Mouse (Mus musculus) MEL (cell line): Measurements from ENCODE around the gene Bmp8b. TPM values are rescaled to one million over a fixed set of nuclear protein-coding genes. Genes with fewer than 3 reads are reported as not detected.

Experiments
- DNase-seq: peaks from one replicate; pipeline ENCODE4 v3.0.0; 2011; ENCODE audit warnings: low read depth, low spot score
- H3K27ac ChIP-seq: 2 replicates; pipeline ENCODE4 v1.5.1; 2012; ENCODE audit warnings: low read depth, mild to moderate bottlenecking, control low read depth, low read length, moderate library complexity; ENCODE audit not compliant: control insufficient read depth
- H3K27me3 ChIP-seq, 2 experiments: fragments of 150-350 bp in 1 of 2; sonication (generic) in 1 of 2; 2 replicates each; pipeline ENCODE4 v1.6.1; 2012; ENCODE audit warnings: low read length in 2 of 2, mild to moderate bottlenecking in 2 of 2, improper control_type of control experiment in 1 of 2, moderate library complexity in 1 of 2; ENCODE audit not compliant: insufficient read depth in 2 of 2, control insufficient read depth in 1 of 2
- H3K36me3 ChIP-seq, 2 experiments: 2 replicates each; pipeline ENCODE4 v1.6.1; 2012 to 2014; ENCODE audit warnings: low read length in 2 of 2, improper control_type of control experiment in 1 of 2, inconsistent platforms in 1 of 2, mild to moderate bottlenecking in 1 of 2; ENCODE audit not compliant: insufficient read depth in 2 of 2, control insufficient read depth in 1 of 2
- H3K4me1 ChIP-seq, 2 experiments: fragments of 150-350 bp in 1 of 2; sonication (generic) in 1 of 2; 2 replicates each; pipeline ENCODE4 v1.6.1; 2012; ENCODE audit warnings: low read length in 2 of 2, improper control_type of control experiment in 1 of 2, mild to moderate bottlenecking in 1 of 2; ENCODE audit not compliant: insufficient read depth in 2 of 2, control insufficient read depth in 1 of 2
- H3K4me3 ChIP-seq, 2 experiments: fragments of 150-350 bp in 1 of 2; sonication (generic) in 1 of 2; 2 replicates each; pipeline ENCODE4 v1.5.1; 2012; ENCODE audit warnings: low read depth in 2 of 2, low read length in 2 of 2, mild to moderate bottlenecking in 2 of 2, moderate library complexity in 2 of 2, control low read depth in 1 of 2, improper control_type of control experiment in 1 of 2; ENCODE audit not compliant: control insufficient read depth in 1 of 2, insufficient read depth in 1 of 2
- H3K79me2 ChIP-seq: 2 replicates; pipeline ENCODE4 v1.6.1; 2012; ENCODE audit warnings: mild to moderate bottlenecking, low read length, moderate library complexity; ENCODE audit not compliant: control insufficient read depth, poor library complexity, insufficient read depth
- H3K9ac ChIP-seq: 2 replicates; pipeline ENCODE4 v1.6.1; 2012; ENCODE audit warnings: low read depth, mild to moderate bottlenecking, control low read depth, low read length, moderate library complexity; ENCODE audit not compliant: control insufficient read depth, poor library complexity, severe bottlenecking
- H3K9me3 ChIP-seq: fragments of 150-350 bp; sonication (generic); replicated peaks from 2 replicates; pipeline ENCODE4 v1.6.1; 2012; ENCODE audit warnings: mild to moderate bottlenecking, low read length, improper control_type of control experiment, moderate library complexity; ENCODE audit not compliant: insufficient read depth
- BHLHE40 ChIP-seq: IDR thresholded peaks from 2 replicates; pipeline ENCODE4 v1.6.1; 2012; ENCODE audit warnings: low read depth, mild to moderate bottlenecking, inconsistent platforms, low read length, improper control_type of control experiment, borderline replicate concordance
- CHD1 ChIP-seq: IDR thresholded peaks from 2 replicates; pipeline ENCODE4 v1.6.1; 2012; ENCODE audit warnings: low read depth, mild to moderate bottlenecking, inconsistent platforms, low read length, improper control_type of control experiment
- CTCF ChIP-seq, 3 experiments: IDR thresholded peaks in 2 of 3; conservative IDR thresholded peaks in 1 of 3; 2 replicates each; pipeline ENCODE4 v1.5.1; 2011 to 2012; ENCODE audit warnings: low read length in 3 of 3, low read depth in 2 of 3, mild to moderate bottlenecking in 2 of 3, improper control_type of control experiment in 1 of 3, inconsistent platforms in 1 of 3, mixed read lengths in 1 of 3, moderate library complexity in 1 of 3; ENCODE audit not compliant: control insufficient read depth in 1 of 3, insufficient read depth in 1 of 3, poor library complexity in 1 of 3, severe bottlenecking in 1 of 3
- E2F4 ChIP-seq: IDR thresholded peaks from 2 replicates; pipeline ENCODE4 v1.6.1; 2011; ENCODE audit warnings: low read depth, low read length, improper control_type of control experiment, borderline replicate concordance
- ELF1 ChIP-seq: IDR thresholded peaks from 2 replicates; pipeline ENCODE4 v1.6.1; 2014; ENCODE audit warnings: low read depth, mild to moderate bottlenecking, inconsistent platforms, low read length, improper control_type of control experiment, moderate library complexity
- EP300 ChIP-seq, 2 experiments: IDR thresholded peaks; 2 replicates each; pipeline ENCODE4 v1.6.1; 2011; ENCODE audit warnings: improper control_type of control experiment in 2 of 2, low read length in 2 of 2, low read depth in 1 of 2, mild to moderate bottlenecking in 1 of 2
- ETS1 ChIP-seq: IDR thresholded peaks from 2 replicates; pipeline ENCODE4 v1.6.1; 2012; ENCODE audit warnings: low read depth, mild to moderate bottlenecking, inconsistent platforms, low read length, improper control_type of control experiment, moderate library complexity
- GABPA ChIP-seq: IDR thresholded peaks from 2 replicates; pipeline ENCODE4 v1.6.1; 2012; ENCODE audit warnings: low read depth, mild to moderate bottlenecking, inconsistent platforms, low read length, improper control_type of control experiment, moderate library complexity
- GATA1 ChIP-seq: IDR thresholded peaks from 2 replicates; pipeline ENCODE4 v1.6.1; 2011; ENCODE audit warnings: low read depth, low read length, improper control_type of control experiment
- HCFC1 ChIP-seq: IDR thresholded peaks from 2 replicates; pipeline ENCODE4 v1.6.1; 2012; ENCODE audit warnings: low read depth, mild to moderate bottlenecking, inconsistent platforms, low read length, improper control_type of control experiment, moderate library complexity
- JUND ChIP-seq: IDR thresholded peaks from 2 replicates; pipeline ENCODE4 v1.6.1; 2011; ENCODE audit warnings: low read depth, mild to moderate bottlenecking, improper control_type of control experiment, low read length
- KAT2A ChIP-seq: conservative IDR thresholded peaks from 2 replicates; pipeline ENCODE4 v1.6.1; 2012; ENCODE audit warnings: low read depth, low read length, improper control_type of control experiment, inconsistent platforms
- MAFK ChIP-seq: IDR thresholded peaks from 2 replicates; pipeline ENCODE4 v1.6.1; 2011; ENCODE audit warnings: low read depth, mild to moderate bottlenecking, low read length, improper control_type of control experiment, borderline replicate concordance
- MAX ChIP-seq: IDR thresholded peaks from 2 replicates; pipeline ENCODE4 v1.6.1; 2011; ENCODE audit warnings: low read length, improper control_type of control experiment
- MAZ ChIP-seq: IDR thresholded peaks from 2 replicates; pipeline ENCODE4 v1.6.1; 2012; ENCODE audit warnings: low read depth, mild to moderate bottlenecking, inconsistent platforms, low read length, improper control_type of control experiment
- MEF2A ChIP-seq: IDR thresholded peaks from 2 replicates; pipeline ENCODE4 v1.6.1; 2014; ENCODE audit warnings: low read depth, mild to moderate bottlenecking, inconsistent platforms, low read length, improper control_type of control experiment; ENCODE audit not compliant: poor library complexity, insufficient replicate concordance, severe bottlenecking; ENCODE audit errors: extremely low read depth
- MXI1 ChIP-seq: IDR thresholded peaks from 2 replicates; pipeline ENCODE4 v1.6.1; 2011; ENCODE audit warnings: mild to moderate bottlenecking, low read depth, low read length, improper control_type of control experiment
- MYB ChIP-seq: IDR thresholded peaks from 2 replicates; pipeline ENCODE4 v1.6.1; 2011; ENCODE audit warnings: mild to moderate bottlenecking, low read depth, low read length, improper control_type of control experiment
- MYC ChIP-seq: IDR thresholded peaks from 2 replicates; pipeline ENCODE4 v1.6.1; 2011; ENCODE audit warnings: low read depth, mild to moderate bottlenecking, low read length, improper control_type of control experiment, moderate library complexity
- NELFE ChIP-seq: IDR thresholded peaks from 2 replicates; pipeline ENCODE4 v1.6.1; 2011; ENCODE audit warnings: low read depth, low read length, improper control_type of control experiment
- NRF1 ChIP-seq: IDR thresholded peaks from 2 replicates; pipeline ENCODE4 v1.6.1; 2014; ENCODE audit warnings: low read depth, mild to moderate bottlenecking, inconsistent platforms, low read length, improper control_type of control experiment, moderate library complexity; ENCODE audit not compliant: poor library complexity, insufficient read depth, severe bottlenecking
- POLR2A ChIP-seq, 2 experiments: IDR thresholded peaks; 2 replicates each; pipeline ENCODE4 v1.6.1; 2011 to 2012; ENCODE audit warnings: low read length in 2 of 2, mild to moderate bottlenecking in 2 of 2, control low read depth in 1 of 2, improper control_type of control experiment in 1 of 2, low read depth in 1 of 2, moderate library complexity in 1 of 2; ENCODE audit not compliant: control insufficient read depth in 1 of 2, insufficient read depth in 1 of 2, poor library complexity in 1 of 2
- POLR2AphosphoS2 ChIP-seq: IDR thresholded peaks from 2 replicates; pipeline ENCODE4 v1.6.1; 2011; ENCODE audit warnings: low read length, improper control_type of control experiment
- POLR2AphosphoS5 ChIP-seq: IDR thresholded peaks from 2 replicates; pipeline ENCODE4 v1.6.1; 2012; ENCODE audit warnings: low read depth, borderline replicate concordance, mild to moderate bottlenecking, inconsistent platforms, low read length, moderate library complexity, mixed read lengths
- RAD21 ChIP-seq: IDR thresholded peaks from 2 replicates; pipeline ENCODE4 v1.6.1; 2011; ENCODE audit warnings: mild to moderate bottlenecking, low read depth, low read length, improper control_type of control experiment
- RCOR1 ChIP-seq: IDR thresholded peaks from 2 replicates; pipeline ENCODE4 v1.6.1; 2012; ENCODE audit warnings: low read depth, mild to moderate bottlenecking, inconsistent platforms, low read length, improper control_type of control experiment
- SIN3A ChIP-seq: IDR thresholded peaks from 2 replicates; pipeline ENCODE4 v1.6.1; 2012; ENCODE audit warnings: low read length, improper control_type of control experiment, inconsistent platforms
- SMC3 ChIP-seq: IDR thresholded peaks from 2 replicates; pipeline ENCODE4 v1.6.1; 2011; ENCODE audit warnings: low read depth, low read length, improper control_type of control experiment
- TAL1 ChIP-seq: IDR thresholded peaks from 2 replicates; pipeline ENCODE4 v1.6.1; 2012; ENCODE audit warnings: mild to moderate bottlenecking, inconsistent platforms, low read length, moderate library complexity, mixed read lengths
- TCF12 ChIP-seq: IDR thresholded peaks from 2 replicates; pipeline ENCODE4 v1.6.1; 2014; ENCODE audit warnings: low read depth, mild to moderate bottlenecking, inconsistent platforms, low read length, improper control_type of control experiment, moderate library complexity
- UBTF ChIP-seq: IDR thresholded peaks from 2 replicates; pipeline ENCODE4 v1.6.1; 2012; ENCODE audit warnings: low read depth, mild to moderate bottlenecking, inconsistent platforms, low read length, improper control_type of control experiment, moderate library complexity, borderline replicate concordance; ENCODE audit not compliant: insufficient read depth
- USF1 ChIP-seq: IDR thresholded peaks from 2 replicates; pipeline ENCODE4 v1.6.1; 2014; ENCODE audit warnings: low read depth, mild to moderate bottlenecking, inconsistent platforms, low read length, improper control_type of control experiment, moderate library complexity
- USF2 ChIP-seq, 2 experiments: IDR thresholded peaks; 2 replicates each; pipeline ENCODE4 v1.6.1; 2011 to 2012; ENCODE audit warnings: improper control_type of control experiment in 2 of 2, low read length in 2 of 2, borderline replicate concordance in 1 of 2, inconsistent platforms in 1 of 2, low read depth in 1 of 2, mild to moderate bottlenecking in 1 of 2; ENCODE audit not compliant: insufficient read depth in 1 of 2
- ZC3H11A ChIP-seq: IDR thresholded peaks from 2 replicates; pipeline ENCODE4 v1.6.1; 2012; ENCODE audit warnings: low read depth, mild to moderate bottlenecking, inconsistent platforms, low read length, improper control_type of control experiment
- ZMIZ1 ChIP-seq: IDR thresholded peaks from 2 replicates; pipeline ENCODE4 v1.6.1; 2012; ENCODE audit warnings: low read depth, mild to moderate bottlenecking, inconsistent platforms, low read length, improper control_type of control experiment, moderate library complexity
- ZNF384 ChIP-seq: IDR thresholded peaks from 2 replicates; pipeline ENCODE4 v1.6.1; 2012; ENCODE audit warnings: low read depth, mild to moderate bottlenecking, inconsistent platforms, low read length, improper control_type of control experiment
- polyA plus RNA-seq, 2 experiments: library from polyadenylated mRNA; stranded (reverse) in 1 of 2; unstranded in 1 of 2; fragments of >175 nt in 1 of 2; fragments of >200 nt in 1 of 2; gene quantifications; 2 replicates each; pipeline versions ENCODE4 v1.2.1 to v1.2.4; 2012; ENCODE audit warnings: low replicate concordance in 2 of 2, low read depth in 1 of 2; ENCODE audit not compliant: insufficient read length in 2 of 2, insufficient read depth in 1 of 2, missing spikeins in 1 of 2
- total RNA-seq: library from RNA; depleted of rRNA; stranded (reverse); fragments of 300-350 nt; gene quantifications from 2 replicates; pipeline ENCODE4 v1.2.3, GENCODE M21; 2012

Bmp8b gene
- total and polyA plus RNA-seq, 3 experiments, result 0.06 to 0.08 TPM; not detected in 1

- Histone ChIP-seq H3K27ac (peak within 1 kb of the TSS; percentile 98), H3K79me2 (peaks cover 22% of the 10 kb centered on the region), H3K36me3 (peaks cover 3 to 20% of the 10 kb centered on the region in 2 experiments), H3K4me1 (peaks cover 3 to 12% of the 10 kb centered on the region in 2 experiments; a peak in 3 of 4 replicates), H3K27me3 (no peaks in the 10 kb centered on the region), H3K4me3 (peak within 1 kb of the TSS; percentile 77 to 88), H3K9me3 (no peaks in the 10 kb centered on the region), H3K9ac (peak within 1 kb of the TSS; percentile 97)
- DNase-seq, result peak; percentile 96
- peak; percentile 68 for TF ChIP-seq MAX
- peak; percentile 73; the same call in 1 of the 2 replicates for TF ChIP-seq SIN3A
- TF ChIP-seq MYC, result peak; percentile 82; the same call in 1 of the 2 replicates
- peak; percentile 87 to 99 for TF ChIP-seq POLR2A (IDR thresholded peaks at IDR 0.05; ENCODE audit: control insufficient read depth in 1 of 2, insufficient read depth in 1 of 2, low read depth in 1 of 2, low read length in 2 of 2, poor library complexity in 1 of 2)
- TF ChIP-seq USF1, result no peak
- no peak for TF ChIP-seq TAL1
- peak; percentile 84 for TF ChIP-seq ZMIZ1
- no peak for TF ChIP-seq MEF2A
- peak; percentile 98 for TF ChIP-seq NELFE
- peak; percentile 86 for TF ChIP-seq HCFC1
- TF ChIP-seq TCF12, result peak; percentile 71
- TF ChIP-seq MAZ, result peak; percentile 87; the same call in 1 of the 2 replicates
- TF ChIP-seq RCOR1, result peak; percentile 11; the same call in 1 of the 2 replicates
- TF ChIP-seq NRF1, result peak; percentile 61
- no peak for TF ChIP-seq MAFK
- peak; percentile 49; the same call in 1 of the 2 replicates for TF ChIP-seq KAT2A
- no peak for TF ChIP-seq USF2 (IDR thresholded peaks at IDR 0.05; ENCODE audit: borderline replicate concordance in 1 of 2, insufficient read depth in 1 of 2, low read depth in 1 of 2, low read length in 2 of 2)
- TF ChIP-seq POLR2AphosphoS2, result peak; percentile 97
- no peak for TF ChIP-seq BHLHE40
- no peak for TF ChIP-seq ZC3H11A
- peak; percentile 55 for TF ChIP-seq ELF1
- peak; percentile 90 for TF ChIP-seq CHD1
- TF ChIP-seq UBTF, result no peak
- no peak for TF ChIP-seq POLR2AphosphoS5
- TF ChIP-seq RAD21, result no peak
- TF ChIP-seq E2F4, result 0 out of 2 replicates have a peak, but pooled peaks have one; percentile 9
- TF ChIP-seq MYB, result no peak
- peak; percentile 96 for TF ChIP-seq MXI1
- no peak for TF ChIP-seq GABPA
- peak in 2 of 3 experiments; percentile 9 to 24; a peak in 2 of 6 replicates for TF ChIP-seq CTCF (IDR thresholded peaks at IDR 0.05 in 2 of 3, conservative IDR thresholded peaks at IDR 0.05 in 1 of 3; ENCODE audit: control insufficient read depth in 1 of 3, insufficient read depth in 1 of 3, low read depth in 2 of 3, low read length in 3 of 3, poor library complexity in 1 of 3, severe bottlenecking in 1 of 3)
- no peak for TF ChIP-seq ZNF384
- peak; percentile 56; the same call in 1 of the 2 replicates for TF ChIP-seq ETS1
- TF ChIP-seq EP300 (IDR thresholded peaks at IDR 0.05; ENCODE audit: low read depth in 1 of 2, low read length in 2 of 2), result peak; percentile 45 to 54; a peak in 3 of 4 replicates
- no peak for TF ChIP-seq JUND
- no peak for TF ChIP-seq GATA1
- no peak for TF ChIP-seq SMC3
Observed at GRCm38 (mm10) chr4:123139513-123140154, 34.7 kb downstream of the Bmp8b start, which contains the start of gene Ppie. TSS of gene Ppie (minus strand) at chr4:123139951.
